Mouse (Mus musculus): Measurements from ENCODE around the gene Cluh. TPM values are rescaled to one million over a fixed set of nuclear protein-coding genes. Genes with fewer than 3 reads are reported as not detected.

The Cluh gene
- polyA plus RNA-seq, 1 experiment from 2014 or later: 44.6 TPM

- no peaks in the 10 kb centered on the region for H3K4me1 ChIP-seq (ENCODE audit: insufficient read depth, low read length)
- 82% methylated on average over 2 of the region's 2 CpGs for WGBS
- no peaks in the 10 kb centered on the region for H3K27me3 ChIP-seq (ENCODE audit: insufficient read depth, low read length)
- no peak for ATAC-seq (ENCODE audit: low FRiP score, low TSS enrichment)
- no peak overlapping the region for H3K4me2 ChIP-seq (replicated peaks; ENCODE audit: low read depth, low read length)
- no peaks in the 10 kb centered on the region for H3K9me3 ChIP-seq (ENCODE audit: low read length)
- peaks cover 64% of the 10 kb centered on the region for H3K36me3 ChIP-seq (ENCODE audit: insufficient read depth, low read length)
- no peak overlapping the region for H3K9ac ChIP-seq (replicated peaks; ENCODE audit: low read length)
- H3K27ac ChIP-seq (ENCODE audit: low read length): no peak overlapping the region
- no peak overlapping the region for H3K4me3 ChIP-seq (ENCODE audit: low read length)
These were observed 19.7 kb downstream of the Cluh start for GRCm38 (mm10) chr11:74668971-74669370.

DNA sequence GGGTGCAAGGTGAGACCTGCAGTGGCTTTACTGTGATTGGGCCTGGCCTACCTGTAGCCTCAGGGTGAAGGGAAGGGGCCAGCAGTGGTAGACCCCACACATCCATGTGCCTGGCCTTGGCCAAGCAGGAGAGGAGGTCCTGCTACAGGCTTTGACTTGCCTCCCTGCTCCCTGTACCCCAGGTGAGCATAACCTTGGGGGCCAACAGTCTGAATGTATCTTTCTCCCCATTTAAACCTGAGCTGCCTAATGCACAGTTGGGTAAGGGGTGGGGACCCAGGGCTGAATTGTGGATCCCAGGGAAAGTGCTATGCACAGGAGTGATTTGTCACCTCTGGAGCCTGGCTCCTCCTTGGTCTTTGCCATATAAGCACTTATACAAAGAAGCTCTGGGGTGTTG is 20.9 kb downstream of the Cluh start:
- no peaks in the 10 kb centered on the region for H3K9me3 ChIP-seq (ENCODE audit: low read length)
- no peaks in the 10 kb centered on the region for H3K27me3 ChIP-seq (ENCODE audit: insufficient read depth, low read length)
- ATAC-seq (ENCODE audit: low FRiP score, low TSS enrichment): 0 out of 2 replicates have a peak, but pooled peaks have one; percentile 24
- H3K9ac ChIP-seq (replicated peaks; ENCODE audit: low read length): no peak overlapping the region
- no peak overlapping the region for H3K4me3 ChIP-seq (ENCODE audit: low read length)
- no peak overlapping the region for H3K27ac ChIP-seq (ENCODE audit: low read length)
- no peaks in the 10 kb centered on the region for H3K4me1 ChIP-seq (ENCODE audit: insufficient read depth, low read length)
- H3K4me2 ChIP-seq (replicated peaks; ENCODE audit: low read depth, low read length): no peak overlapping the region
- H3K36me3 ChIP-seq (ENCODE audit: insufficient read depth, low read length): peaks cover 59% of the 10 kb centered on the region

DNA sequence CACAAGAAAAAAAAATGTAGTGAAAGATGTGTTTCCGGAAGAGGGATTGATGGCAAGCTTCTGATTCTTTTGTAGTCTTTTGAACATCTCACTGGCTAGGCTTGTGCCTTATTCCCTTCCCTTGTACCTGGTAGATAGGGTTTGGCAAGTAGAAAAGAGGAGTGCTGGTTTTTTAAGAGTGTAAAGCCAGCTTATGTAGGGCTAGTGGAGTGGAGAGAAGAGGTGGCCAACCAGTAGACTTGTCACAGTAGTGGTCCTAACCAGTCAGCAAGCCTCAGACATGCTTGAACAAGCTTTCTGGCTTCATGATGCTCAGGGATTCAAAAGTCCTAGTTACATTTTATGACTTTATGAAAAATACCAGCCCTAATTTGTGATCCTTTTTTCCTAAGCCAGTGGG is 21.7 kb downstream of the Cluh start:
- Histone ChIP-seq H3K27ac (ENCODE audit: low read length) (no peak overlapping the region), H3K9ac (replicated peaks; ENCODE audit: low read length) (no peak overlapping the region), H3K9me3 (ENCODE audit: low read length) (no peaks in the 10 kb centered on the region), H3K4me1 (ENCODE audit: insufficient read depth, low read length) (no peaks in the 10 kb centered on the region), H3K36me3 (ENCODE audit: insufficient read depth, low read length) (peaks cover 53% of the 10 kb centered on the region), H3K27me3 (ENCODE audit: insufficient read depth, low read length) (no peaks in the 10 kb centered on the region), H3K4me3 (ENCODE audit: low read length) (no peak overlapping the region), H3K4me2 (replicated peaks; ENCODE audit: low read depth, low read length) (no peak overlapping the region)
- WGBS: 86% methylated on average over 1 of the region's 1 CpGs
- ATAC-seq (ENCODE audit: low FRiP score, low TSS enrichment): no peak

- Histone ChIP-seq H3K9ac (replicated peaks; ENCODE audit: low read length) (no peak overlapping the region), H3K4me3 (ENCODE audit: low read length) (no peak overlapping the region), H3K36me3 (ENCODE audit: insufficient read depth, low read length) (peaks cover 47% of the 10 kb centered on the region), H3K4me2 (replicated peaks; ENCODE audit: low read depth, low read length) (no peak overlapping the region), H3K27me3 (ENCODE audit: insufficient read depth, low read length) (no peaks in the 10 kb centered on the region), H3K27ac (ENCODE audit: low read length) (no peak overlapping the region), H3K9me3 (ENCODE audit: low read length) (no peaks in the 10 kb centered on the region), H3K4me1 (ENCODE audit: insufficient read depth, low read length) (no peaks in the 10 kb centered on the region)
- 88% methylated on average over 5 of the region's 5 CpGs for WGBS
- no peak for ATAC-seq (ENCODE audit: low FRiP score, low TSS enrichment)
These were observed 22.5 kb downstream of the Cluh start for GRCm38 (mm10) chr11:74671839-74672238.

- H3K9ac ChIP-seq (replicated peaks; ENCODE audit: low read length): no peak overlapping the region
- ATAC-seq (ENCODE audit: low FRiP score, low TSS enrichment): 0 out of 2 replicates have a peak, but pooled peaks have one; percentile 23
- H3K4me3 ChIP-seq (ENCODE audit: low read length): no peak overlapping the region
- H3K4me2 ChIP-seq (replicated peaks; ENCODE audit: low read depth, low read length): no peak overlapping the region
- no peak overlapping the region for H3K27ac ChIP-seq (ENCODE audit: low read length)
- H3K4me1 ChIP-seq (ENCODE audit: insufficient read depth, low read length): no peaks in the 10 kb centered on the region
- H3K9me3 ChIP-seq (ENCODE audit: low read length): no peaks in the 10 kb centered on the region
- no peaks in the 10 kb centered on the region for H3K27me3 ChIP-seq (ENCODE audit: insufficient read depth, low read length)
- H3K36me3 ChIP-seq (ENCODE audit: insufficient read depth, low read length): peaks cover 41% of the 10 kb centered on the region
- 85% methylated on average over 6 of the region's 6 CpGs for WGBS
These were observed 23.7 kb downstream of the Cluh start for GRCm38 (mm10) chr11:74672901-74673513.

DNA sequence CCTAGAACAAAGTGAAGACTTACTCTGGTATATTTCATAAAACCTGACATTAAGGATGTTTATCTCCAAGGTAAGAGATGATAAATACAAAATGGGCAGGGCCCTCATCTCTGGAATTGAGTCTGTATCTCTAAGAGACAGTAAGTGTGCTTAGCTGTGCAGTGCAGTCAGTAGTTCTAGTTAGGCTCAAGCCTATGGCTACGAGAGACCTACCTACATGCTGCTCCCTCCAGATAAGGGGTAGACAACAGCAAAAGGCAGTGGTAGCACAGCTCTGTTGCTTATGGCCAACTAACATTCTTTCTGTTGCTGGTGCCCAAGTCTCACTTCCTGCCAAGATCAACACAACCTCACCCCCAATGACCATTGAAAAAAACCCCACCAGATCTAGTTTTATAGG is 24.3 kb downstream of the Cluh start:
- Histone ChIP-seq H3K9ac (replicated peaks; ENCODE audit: low read length) (no peak overlapping the region), H3K4me3 (ENCODE audit: low read length) (no peak overlapping the region), H3K36me3 (ENCODE audit: insufficient read depth, low read length) (peaks cover 42% of the 10 kb centered on the region), H3K27me3 (ENCODE audit: insufficient read depth, low read length) (no peaks in the 10 kb centered on the region), H3K27ac (ENCODE audit: low read length) (0 out of 2 replicates have a peak overlapping the region, but pooled peaks have one; percentile 24), H3K4me2 (replicated peaks; ENCODE audit: low read depth, low read length) (no peak overlapping the region), H3K9me3 (ENCODE audit: low read length) (no peaks in the 10 kb centered on the region), H3K4me1 (ENCODE audit: insufficient read depth, low read length) (no peaks in the 10 kb centered on the region)
- WGBS: 97% methylated on average over 1 of the region's 1 CpGs
- ATAC-seq (ENCODE audit: low FRiP score, low TSS enrichment): no peak

DNA sequence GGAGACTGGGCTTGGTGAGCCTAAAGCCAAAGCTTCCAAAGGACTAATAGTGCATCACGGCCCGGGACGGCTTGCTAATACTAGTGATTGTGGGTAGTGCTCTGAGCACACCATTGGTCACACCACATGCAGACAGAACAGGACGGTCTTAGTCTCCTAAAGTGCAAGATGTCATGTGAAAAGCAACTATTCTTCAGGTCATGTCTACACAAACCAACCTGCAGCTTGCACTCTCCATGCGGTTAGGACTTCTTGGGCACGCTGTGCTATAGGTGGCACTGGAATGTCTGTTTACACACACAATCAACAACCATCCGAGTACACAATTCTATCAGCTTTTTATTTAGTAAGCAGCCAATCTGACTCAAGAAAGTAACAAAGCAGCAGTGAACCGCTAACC is 25.4 kb downstream of the Cluh start:
- Histone ChIP-seq H3K4me3 (ENCODE audit: low read length) (no peak overlapping the region), H3K9ac (replicated peaks; ENCODE audit: low read length) (no peak overlapping the region), H3K27me3 (ENCODE audit: insufficient read depth, low read length) (no peaks in the 10 kb centered on the region), H3K9me3 (ENCODE audit: low read length) (no peaks in the 10 kb centered on the region), H3K36me3 (ENCODE audit: insufficient read depth, low read length) (peaks cover 38% of the 10 kb centered on the region), H3K4me2 (replicated peaks; ENCODE audit: low read depth, low read length) (no peak overlapping the region), H3K27ac (ENCODE audit: low read length) (no peak overlapping the region), H3K4me1 (ENCODE audit: insufficient read depth, low read length) (no peaks in the 10 kb centered on the region)
- ATAC-seq (ENCODE audit: low FRiP score, low TSS enrichment): no peak
- 94% methylated on average over 8 of the region's 8 CpGs for WGBS

- Histone ChIP-seq H3K9me3 (ENCODE audit: low read length) (no peaks in the 10 kb centered on the region), H3K4me2 (replicated peaks; ENCODE audit: low read depth, low read length) (no peak overlapping the region), H3K9ac (replicated peaks; ENCODE audit: low read length) (no peak overlapping the region), H3K4me1 (ENCODE audit: insufficient read depth, low read length) (no peaks in the 10 kb centered on the region), H3K36me3 (ENCODE audit: insufficient read depth, low read length) (peaks cover 42% of the 10 kb centered on the region), H3K4me3 (ENCODE audit: low read length) (no peak overlapping the region), H3K27ac (ENCODE audit: low read length) (no peak overlapping the region), H3K27me3 (ENCODE audit: insufficient read depth, low read length) (no peaks in the 10 kb centered on the region)
- ATAC-seq (ENCODE audit: low FRiP score, low TSS enrichment): no peak
- WGBS: 79% methylated on average over 4 of the region's 4 CpGs
These were observed 25.9 kb downstream of the Cluh start for GRCm38 (mm10) chr11:74675156-74675555.

- no peak overlapping the region for H3K4me2 ChIP-seq (replicated peaks; ENCODE audit: low read depth, low read length)
- H3K27me3 ChIP-seq (ENCODE audit: insufficient read depth, low read length): no peaks in the 10 kb centered on the region
- H3K9ac ChIP-seq (replicated peaks; ENCODE audit: low read length): no peak overlapping the region
- H3K9me3 ChIP-seq (ENCODE audit: low read length): no peaks in the 10 kb centered on the region
- ATAC-seq (ENCODE audit: low FRiP score, low TSS enrichment): no peak
- H3K27ac ChIP-seq (ENCODE audit: low read length): no peak overlapping the region
- H3K4me1 ChIP-seq (ENCODE audit: insufficient read depth, low read length): no peaks in the 10 kb centered on the region
- 59% methylated on average over 1 of the region's 1 CpGs for WGBS
- peaks cover 28% of the 10 kb centered on the region for H3K36me3 ChIP-seq (ENCODE audit: insufficient read depth, low read length)
- no peak overlapping the region for H3K4me3 ChIP-seq (ENCODE audit: low read length)
These were observed 42.9 kb downstream of the Cluh start for GRCm38 (mm10) chr11:74692151-74692550.

DNA sequence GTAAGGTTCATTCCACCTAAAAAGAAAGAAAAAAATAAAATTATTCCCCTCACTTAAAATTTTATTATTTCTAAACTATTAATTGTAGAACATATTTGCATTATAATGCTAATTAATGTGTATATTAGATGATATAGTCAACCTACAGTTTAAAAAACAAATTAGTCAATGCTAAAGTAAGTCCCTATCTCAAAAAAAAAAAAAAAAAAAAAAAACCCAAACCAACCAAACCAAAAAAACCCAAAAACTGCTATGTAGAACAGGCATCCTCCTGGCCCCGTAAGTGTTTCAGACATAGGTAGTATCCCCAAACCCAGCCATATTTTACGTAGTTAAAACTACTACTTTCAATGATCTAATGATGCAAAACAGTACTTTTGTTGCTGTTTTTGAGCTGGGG is 50.2 kb downstream of the Cluh start:
- 92% methylated on average over 2 of the region's 2 CpGs for WGBS
- Histone ChIP-seq H3K27ac (ENCODE audit: low read length) (no peak overlapping the region), H3K4me2 (replicated peaks; ENCODE audit: low read depth, low read length) (no peak overlapping the region), H3K36me3 (ENCODE audit: insufficient read depth, low read length) (peaks cover 32% of the 10 kb centered on the region), H3K9ac (replicated peaks; ENCODE audit: low read length) (no peak overlapping the region), H3K27me3 (ENCODE audit: insufficient read depth, low read length) (no peaks in the 10 kb centered on the region), H3K4me1 (ENCODE audit: insufficient read depth, low read length) (no peaks in the 10 kb centered on the region), H3K9me3 (ENCODE audit: low read length) (no peaks in the 10 kb centered on the region), H3K4me3 (ENCODE audit: low read length) (no peak overlapping the region)
- no peak for ATAC-seq (ENCODE audit: low FRiP score, low TSS enrichment)

All from kidney, embryonic 16.5 days (tissue).